Mouse (Mus musculus) heart, adult 2 months (tissue): Measurements from ENCODE around the gene Tcf7l1. TPM values are rescaled to one million over a fixed set of nuclear protein-coding genes. Genes with fewer than 3 reads are reported as not detected.

Source experiments
- DNase-seq, 2 experiments: peaks; one replicate each; pipeline ENCODE4 v3.0.0; 2021
- H3K27ac ChIP-seq: fragments of 200-600 bp; 2 replicates; pipeline ENCODE4 v1.8.1; 2022
- H3K27me3 ChIP-seq: fragments of 200-500 bp; 2 replicates; pipeline ENCODE4 v1.6.1; 2012; ENCODE audit warnings: mild to moderate bottlenecking, low read length, inconsistent platforms, mixed read lengths; ENCODE audit not compliant: control insufficient read depth, insufficient read depth
- H3K36me3 ChIP-seq: fragments of 200-500 bp; 2 replicates; pipeline ENCODE4 v1.6.1; 2012; ENCODE audit warnings: low read length, inconsistent platforms; ENCODE audit not compliant: control insufficient read depth, insufficient read depth
- H3K4me1 ChIP-seq: fragments of 200-500 bp; 2 replicates; pipeline ENCODE4 v1.6.1; 2011; ENCODE audit warnings: low read length; ENCODE audit not compliant: control insufficient read depth, insufficient read depth
- H3K4me3 ChIP-seq: fragments of 200-600 bp; 2 replicates; pipeline ENCODE4 v1.8.1; 2022
- H3K79me2 ChIP-seq: fragments of 200-500 bp; replicated peaks from 2 replicates; pipeline ENCODE4 v1.6.1; 2012; ENCODE audit warnings: mild to moderate bottlenecking, inconsistent platforms, low read length, moderate library complexity, mixed read lengths; ENCODE audit not compliant: control insufficient read depth, insufficient read depth
- H3K9ac ChIP-seq: fragments of 200-500 bp; 2 replicates; pipeline ENCODE4 v1.6.1; 2012; ENCODE audit warnings: low read depth, mild to moderate bottlenecking, control low read depth, inconsistent platforms, low read length, mixed read lengths
- CTCF ChIP-seq: fragments of 200-600 bp; IDR thresholded peaks from 2 replicates; pipeline ENCODE4 v1.8.1; 2022; ENCODE audit warnings: antibody characterized with exemption, mild to moderate bottlenecking, moderate library complexity
- EP300 ChIP-seq: fragments of 200-500 bp; IDR thresholded peaks from 2 replicates; pipeline ENCODE4 v1.6.1; 2011; ENCODE audit warnings: low read depth, low read length, control low read depth; ENCODE audit not compliant: insufficient read depth
- POLR2A ChIP-seq: fragments of 200-500 bp; IDR thresholded peaks from 2 replicates; pipeline ENCODE4 v1.6.1; 2011; ENCODE audit warnings: mild to moderate bottlenecking, low read depth, low read length, control low read depth; ENCODE audit not compliant: insufficient read depth
- WGBS: fragments of 180-500 bp; shearing (Covaris S2); methylation state at CpG from one replicate; pipeline ENCODE4 v1.1.7; 2018; 5-methylcytosine and 5-hydroxymethylcytosine counted together
- intact Hi-C: fragments of 180-260 bp; cut with DNase I; formaldehyde crosslinking; loops from one replicate; pipeline ENCODE4 v1.15.1; 2025
- polyA plus RNA-seq: library from polyadenylated mRNA; depleted of rRNA; stranded (reverse); fragments of >200 nt; gene quantifications from 2 replicates; pipeline ENCODE4 v1.2.3, GENCODE M21; 2012
- total RNA-seq, 2 experiments: library from RNA; stranded (reverse); gene quantifications; 2 replicates each; pipeline ENCODE4 v1.2.3; 2021

Gene Tcf7l1
- total and polyA plus RNA-seq, 3 experiments: 8.8 to 17.7 (median 10.0) TPM

- no peaks in the 10 kb centered on the region for H3K27me3 ChIP-seq
- peaks cover 2% of the 10 kb centered on the region for H3K36me3 ChIP-seq
- no peaks in the 10 kb centered on the region for H3K79me2 ChIP-seq
- no peak overlapping the region for H3K27ac ChIP-seq
- H3K9ac ChIP-seq: no peak overlapping the region
- peaks cover 1% of the 10 kb centered on the region; the same call in 1 of the 2 replicates for H3K4me1 ChIP-seq
- intact Hi-C loops: no loop called here
- H3K4me3 ChIP-seq: no peak overlapping the region
- 83% methylated on average over 2 of the region's 2 CpGs for WGBS
- no peak for DNase-seq
- TF ChIP-seq EP300 (no peak), POLR2A (no peak), CTCF (no peak)
Measured at GRCm38 (mm10) chr6:72604066-72604465, 185.0 kb downstream of the Tcf7l1 start.

- TF ChIP-seq EP300 (0 out of 2 replicates have a peak, but pooled peaks have one; percentile 65), POLR2A (no peak), CTCF (peak; percentile 98)
- no peaks in the 10 kb centered on the region for H3K79me2 ChIP-seq
- no peaks in the 10 kb centered on the region for H3K36me3 ChIP-seq
- H3K27me3 ChIP-seq: no peaks in the 10 kb centered on the region
- no peak overlapping the region for H3K4me3 ChIP-seq
- intact Hi-C loops: loop anchor here (2.0 kb wide), 1 partner anchor 15 kb away; the partner anchor contains the start of gene Tgoln1
- H3K9ac ChIP-seq: no peak overlapping the region
- no peak overlapping the region for H3K27ac ChIP-seq
- H3K4me1 ChIP-seq: peaks cover 6% of the 10 kb centered on the region
- peak; percentile 77 to 85 for DNase-seq
- WGBS: 44% methylated on average over 1 of the region's 1 CpGs
Measured at GRCm38 (mm10) chr6:72601732-72602131, 187.3 kb downstream of the Tcf7l1 start.

- Histone ChIP-seq H3K9ac (no peak overlapping the region), H3K4me1 (peaks cover 6% of the 10 kb centered on the region), H3K4me3 (no peak overlapping the region), H3K27me3 (no peaks in the 10 kb centered on the region), H3K36me3 (no peaks in the 10 kb centered on the region), H3K79me2 (no peaks in the 10 kb centered on the region), H3K27ac (no peak overlapping the region)
- 89% methylated on average over 12 of the region's 12 CpGs for WGBS
- no peak for DNase-seq
- TF ChIP-seq POLR2A: no peak
- no peak for TF ChIP-seq CTCF
- TF ChIP-seq EP300: no peak
- intact Hi-C loops: loop anchor here (2.0 kb wide), 1 partner anchor 16 kb away; the partner anchor contains the start of gene Tgoln1
Measured at GRCm38 (mm10) chr6:72600771-72601170, 188.3 kb downstream of the Tcf7l1 start.

- Histone ChIP-seq H3K4me3 (no peak overlapping the region), H3K9ac (no peak overlapping the region), H3K36me3 (no peaks in the 10 kb centered on the region), H3K27me3 (no peaks in the 10 kb centered on the region), H3K27ac (no peak overlapping the region), H3K79me2 (no peaks in the 10 kb centered on the region), H3K4me1 (peaks cover 6% of the 10 kb centered on the region)
- TF ChIP-seq CTCF: no peak
- TF ChIP-seq POLR2A: no peak
- no peak for TF ChIP-seq EP300
- intact Hi-C loops: loop anchor here (2.0 kb wide), 1 partner anchor 17 kb away; the partner anchor contains the start of gene Tgoln1
- no peak for DNase-seq
- 76% methylated on average over 6 of the region's 6 CpGs for WGBS
Measured at GRCm38 (mm10) chr6:72600216-72600615, 188.8 kb downstream of the Tcf7l1 start.

- no peak for TF ChIP-seq POLR2A
- Histone ChIP-seq H3K4me3 (peak overlapping the region; percentile 59), H3K36me3 (no peaks in the 10 kb centered on the region), H3K9ac (peak overlapping the region; percentile 74), H3K4me1 (peaks cover 6% of the 10 kb centered on the region), H3K27ac (peak overlapping the region; percentile 77), H3K27me3 (no peaks in the 10 kb centered on the region), H3K79me2 (no peaks in the 10 kb centered on the region)
- DNase-seq: no peak
- intact Hi-C loops: no loop called here
- WGBS: 28% methylated on average over 12 of the region's 12 CpGs
Measured at GRCm38 (mm10) chr6:72598791-72599557, 190.1 kb downstream of the Tcf7l1 start.
